Mouse (Mus musculus) CD4-positive, CD25-positive, alpha-beta regulatory T cell (primary cell): ENCODE measurements around the gene Pex6. TPM values are rescaled to one million over a fixed set of nuclear protein-coding genes. Genes with fewer than 3 reads are reported as not detected.

Experiments
- polyA plus RNA-seq: library from polyadenylated mRNA; unstranded; fragments of 100-300 nt; shearing (Covaris generic); gene quantifications from one replicate; pipeline ENCODE4 v1.2.1, GENCODE M21; 2017

Gene Pex6
- 53.2 TPM for polyA plus RNA-seq

GRCm38 (mm10) chr17:46710959-46711597 is at the start of gene Pex6:
Pex6 (plus strand) TSS chr17:46711463.

GRCm38 (mm10) chr17:46673850-46674529 is 37.3 kb upstream of the Pex6 start, which contains the start of gene Rrp36:
Rrp36 (minus strand) TSS chr17:46674352.

GRCm38 (mm10) chr17:46678416-46678815 is 32.8 kb upstream of the Pex6 start, which contains the start of gene Mea1:
Mea1 (plus strand) TSS chr17:46678793.

GRCm38 (mm10) chr17:46680760-46681373 is 30.4 kb upstream of the Pex6 start, which contains the start of gene Klhdc3:
Klhdc3 (minus strand) TSS chr17:46680914.

GRCm38 (mm10) chr17:46704887-46705835 is 6.1 kb upstream of the Pex6 start, which contains the start of gene Ppp2r5d:
Ppp2r5d (minus strand) TSS chr17:46705111.

GRCm38 (mm10) chr17:46728904-46729318 is 17.6 kb downstream of the Pex6 start, which contains the start of gene Gnmt:
Gnmt (minus strand) TSS chr17:46729168.

GRCm38 (mm10) chr17:46751794-46752556 is 40.7 kb downstream of the Pex6 start, which contains the start of gene Cnpy3:
Cnpy3 (minus strand) TSS chr17:46752214.

GRCm38 (mm10) chr17:46763544-46763943 is 52.3 kb downstream of the Pex6 start, which contains the start of gene Ptcra:
Ptcra (minus strand) TSS chr17:46763712.

GRCm38 (mm10) chr17:46772404-46773277 is 61.4 kb downstream of the Pex6 start, which contains the start of gene 2310039H08Rik:
2310039H08Rik (plus strand) TSS chr17:46772635.

Other genes with a start within 250 kb of the Pex6 start
- gene Ttbk1, start 223.8 kb upstream of the Pex6 start, polyA plus RNA-seq = 0.14 TPM
- 5.4 TPM for gene Dnph1, start 214.8 kb upstream of the Pex6 start, polyA plus RNA-seq
- 6.2 TPM for gene Cul9, start 165.1 kb upstream of the Pex6 start, polyA plus RNA-seq
- 41.4 TPM for gene Srf, start 155.3 kb upstream of the Pex6 start, polyA plus RNA-seq
- gene Ptk7, start 82.0 kb upstream of the Pex6 start, polyA plus RNA-seq = 0.23 TPM
- 24.7 TPM for gene Klc4, start 65.4 kb upstream of the Pex6 start, polyA plus RNA-seq
- 42.7 TPM for gene Mrpl2, start 65.2 kb upstream of the Pex6 start, polyA plus RNA-seq
- gene Cul7, start 61.1 kb upstream of the Pex6 start, polyA plus RNA-seq = 10.0 TPM
- 65.9 TPM for gene Rrp36, start 37.1 kb upstream of the Pex6 start, polyA plus RNA-seq
- 149 TPM for gene Mea1, start 32.7 kb upstream of the Pex6 start, polyA plus RNA-seq
- gene Klhdc3, start 30.5 kb upstream of the Pex6 start, polyA plus RNA-seq = 60.8 TPM
- gene Ppp2r5d, start 6.4 kb upstream of the Pex6 start, polyA plus RNA-seq = 98.9 TPM
- 0.66 TPM for gene Gnmt, start 17.7 kb downstream of the Pex6 start, polyA plus RNA-seq
- 49.8 TPM for gene Cnpy3, start 40.8 kb downstream of the Pex6 start, polyA plus RNA-seq
- gene Ptcra, start 52.2 kb downstream of the Pex6 start, polyA plus RNA-seq = not detected
- 31.3 TPM for gene 2310039H08Rik, start 61.2 kb downstream of the Pex6 start, polyA plus RNA-seq
- 139 TPM for gene Rpl7l1, start 71.2 kb downstream of the Pex6 start, polyA plus RNA-seq
- 39.7 TPM for gene Bicral, start 147.0 kb downstream of the Pex6 start, polyA plus RNA-seq
- 60.7 TPM for gene Tbcc, start 179.2 kb downstream of the Pex6 start, polyA plus RNA-seq
- not detected for gene Prph2, start 199.0 kb downstream of the Pex6 start, polyA plus RNA-seq